Mouse (Mus musculus) bone marrow macrophage, adult 2 months (primary cell): ENCODE measurements around the gene Krtdap. TPM values are rescaled to one million over a fixed set of nuclear protein-coding genes. Genes with fewer than 3 reads are reported as not detected.

Experiments
- H3K27ac ChIP-seq: 2 replicates; pipeline ENCODE4 v1.5.1; 2012; ENCODE audit warnings: low read depth, low read length; ENCODE audit not compliant: insufficient read depth
- H3K4me1 ChIP-seq: 2 replicates; pipeline ENCODE4 v1.6.1; 2012; ENCODE audit warnings: low read length; ENCODE audit not compliant: control insufficient read depth, insufficient read depth
- H3K4me3 ChIP-seq: 2 replicates; pipeline ENCODE4 v1.5.1; 2012; ENCODE audit warnings: mild to moderate bottlenecking, low read length, moderate library complexity; ENCODE audit not compliant: insufficient read depth
- CTCF ChIP-seq: IDR thresholded peaks from 2 replicates; pipeline ENCODE4 v1.5.1; 2012; ENCODE audit warnings: low read depth, mild to moderate bottlenecking, low read length, moderate library complexity
- POLR2A ChIP-seq: IDR thresholded peaks from 2 replicates; pipeline ENCODE4 v1.6.1; 2012; ENCODE audit warnings: mild to moderate bottlenecking, low read depth, low read length, borderline replicate concordance
- polyA plus RNA-seq: library from polyadenylated mRNA; stranded (reverse); fragments of >200 nt; gene quantifications from 2 replicates; pipeline ENCODE4 v1.2.4, GENCODE M21; 2012; ENCODE audit not compliant: missing spikeins, insufficient read depth, insufficient read length

Gene Krtdap
- polyA plus RNA-seq, 1 experiment, result not detected

DNA sequence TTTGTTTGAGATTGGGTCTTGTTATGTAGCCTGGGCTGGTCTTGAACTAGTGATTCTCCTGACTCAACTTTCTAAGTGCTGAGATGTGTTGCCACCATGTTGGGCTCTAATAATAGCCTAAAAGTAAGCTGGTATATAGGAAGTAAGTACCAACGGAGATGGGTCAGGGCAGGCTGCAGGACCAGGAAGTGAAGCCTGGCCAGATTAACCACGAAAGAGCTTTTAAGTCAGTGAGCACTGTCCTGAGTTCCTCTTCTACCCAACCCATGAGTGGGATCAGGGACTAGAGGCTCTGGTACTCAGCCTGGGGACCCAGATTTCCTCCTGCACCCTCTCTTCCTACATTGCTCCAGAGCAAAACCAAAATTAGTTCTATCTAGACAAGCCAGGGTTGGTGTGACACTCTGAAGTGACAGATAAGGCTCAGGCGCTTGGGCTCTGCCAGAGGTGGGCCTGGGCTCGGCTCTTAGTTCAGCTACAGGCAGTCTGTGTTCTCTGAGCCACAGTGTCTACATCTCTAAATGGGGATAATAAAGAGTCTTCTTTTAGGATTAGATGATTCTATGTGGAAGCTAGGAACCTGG is 25.8 kb upstream of the Krtdap start:
- TF ChIP-seq POLR2A (no peak), CTCF (no peak)
- no peak overlapping the region for H3K4me3 ChIP-seq
- peaks cover 20% of the 10 kb centered on the region for H3K4me1 ChIP-seq
- peak overlapping the region; percentile 59 for H3K27ac ChIP-seq

DNA sequence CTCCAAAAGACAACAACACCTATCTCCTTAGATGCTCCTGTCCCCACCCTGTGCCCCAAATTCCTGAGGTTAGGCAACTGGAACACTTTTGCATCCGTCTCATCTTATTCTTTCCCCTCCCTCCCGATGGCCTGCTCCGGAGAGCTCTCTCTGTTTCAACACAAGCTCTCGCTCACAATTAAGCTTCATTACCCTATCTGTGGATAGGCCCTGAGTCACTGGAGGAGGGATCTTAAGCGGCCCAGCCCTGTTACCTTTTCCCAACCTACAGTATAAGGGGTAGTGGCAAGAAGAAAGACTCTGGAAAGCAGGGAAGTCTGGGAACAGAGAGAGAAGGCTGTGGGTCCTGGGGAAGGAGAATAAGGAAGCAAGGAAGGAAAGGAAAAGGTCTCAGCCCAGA is 24.2 kb upstream of the Krtdap start, which contains the start of gene Dmkn:
Dmkn (plus strand) TSS at position 301 of the 400 bp plus-strand sequence.
- TF ChIP-seq POLR2A, result no peak
- no peak for TF ChIP-seq CTCF
- Histone ChIP-seq H3K27ac (no peak within 1 kb of the TSS), H3K4me3 (no peak within 1 kb of the TSS), H3K4me1 (peaks cover 20% of the 10 kb centered on the region)

DNA sequence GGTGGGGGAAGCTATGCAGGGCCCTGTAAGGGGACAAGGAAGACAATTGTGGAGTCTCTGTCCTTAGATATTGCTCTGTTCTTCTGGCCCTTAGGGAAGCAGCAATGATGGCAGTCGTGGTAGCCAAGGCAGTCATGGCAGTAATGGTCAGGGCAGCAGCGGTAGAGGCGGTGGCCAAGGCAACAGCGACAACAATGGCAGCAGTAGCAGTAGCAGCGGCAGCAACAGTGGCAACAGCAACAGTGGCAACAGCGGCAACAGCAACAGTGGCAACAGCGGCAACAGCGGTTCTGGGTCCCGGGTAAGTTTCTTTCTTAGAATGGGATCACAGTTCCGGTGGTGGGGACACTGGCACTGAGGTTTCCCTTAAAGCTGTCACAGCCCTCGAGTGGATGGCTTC is 22.5 kb upstream of the Krtdap start:
- no peak overlapping the region for H3K27ac ChIP-seq
- H3K4me1 ChIP-seq, result peaks cover 15% of the 10 kb centered on the region
- H3K4me3 ChIP-seq, result no peak overlapping the region
- TF ChIP-seq POLR2A (no peak), CTCF (no peak)

DNA sequence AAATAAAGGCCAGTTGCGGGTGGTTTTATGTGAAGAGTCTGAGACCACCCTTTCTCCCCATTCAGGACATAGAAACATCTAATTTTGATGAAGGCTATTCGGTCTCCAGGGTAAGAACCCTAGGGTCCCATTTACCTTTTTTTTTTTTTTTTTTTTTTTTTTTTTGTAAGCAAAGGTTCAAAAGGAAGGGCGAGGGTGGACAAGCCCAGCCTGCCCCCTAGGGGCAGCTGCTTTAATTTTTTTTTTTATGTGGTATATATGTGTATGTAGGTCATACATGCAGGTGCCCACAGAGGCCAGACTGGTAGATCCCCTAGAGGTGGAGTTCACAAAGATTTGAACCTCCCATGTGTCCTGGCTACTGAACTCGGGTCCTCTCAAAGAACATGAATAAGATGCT is 21.3 kb upstream of the Krtdap start:
- Histone ChIP-seq H3K27ac (no peak overlapping the region), H3K4me3 (no peak overlapping the region), H3K4me1 (peaks cover 5% of the 10 kb centered on the region)
- TF ChIP-seq CTCF (0 out of 2 replicates have a peak, but pooled peaks have one; percentile 19), POLR2A (no peak)

DNA sequence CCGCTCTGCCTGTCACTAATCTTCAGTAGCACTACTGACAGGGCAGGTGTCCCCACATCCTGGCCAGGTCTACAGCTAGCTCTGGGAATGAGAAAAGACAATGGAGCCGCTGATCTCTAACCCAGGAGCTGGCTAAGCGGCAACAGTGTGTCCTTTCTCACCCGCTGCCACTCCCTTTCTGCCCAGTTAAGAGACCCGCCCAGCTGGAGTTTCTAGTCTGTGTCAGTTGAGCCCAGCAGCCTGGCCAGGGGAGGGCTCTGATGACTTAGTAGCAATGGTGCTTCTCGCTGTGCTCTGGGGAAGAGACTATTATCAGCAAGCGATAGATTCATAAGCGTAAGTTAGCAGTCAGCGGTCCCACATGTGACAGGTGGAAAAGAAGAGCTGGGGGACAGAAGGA is 18.5 kb upstream of the Krtdap start:
- H3K27ac ChIP-seq, result no peak overlapping the region
- no peaks in the 10 kb centered on the region for H3K4me1 ChIP-seq
- TF ChIP-seq POLR2A (no peak), CTCF (no peak)
- H3K4me3 ChIP-seq, result no peak overlapping the region

DNA sequence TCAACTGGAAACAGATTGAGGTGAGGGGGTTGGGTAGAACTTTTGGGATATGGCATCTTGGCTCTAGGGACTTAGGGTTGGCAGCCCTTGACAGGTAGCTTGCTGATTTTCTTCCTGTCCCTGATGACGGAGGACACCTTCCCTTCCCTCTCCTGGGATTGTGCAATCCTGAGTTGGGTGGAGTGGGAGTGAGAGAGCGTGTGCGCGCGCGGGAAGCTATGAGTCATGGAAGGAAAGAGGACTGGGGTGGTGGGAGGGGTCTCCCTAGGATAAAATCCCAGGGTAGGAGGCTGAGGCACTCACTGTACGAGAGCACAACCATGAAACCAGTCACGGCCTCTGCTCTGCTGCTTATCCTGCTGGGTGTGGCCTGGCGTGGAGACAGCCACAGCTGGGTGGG is 11.6 kb upstream of the Krtdap start:
- no peak for TF ChIP-seq POLR2A
- no peak for TF ChIP-seq CTCF
- no peak overlapping the region for H3K4me3 ChIP-seq
- no peak overlapping the region for H3K27ac ChIP-seq
- H3K4me1 ChIP-seq, result no peaks in the 10 kb centered on the region; the same call in 1 of the 2 replicates

DNA sequence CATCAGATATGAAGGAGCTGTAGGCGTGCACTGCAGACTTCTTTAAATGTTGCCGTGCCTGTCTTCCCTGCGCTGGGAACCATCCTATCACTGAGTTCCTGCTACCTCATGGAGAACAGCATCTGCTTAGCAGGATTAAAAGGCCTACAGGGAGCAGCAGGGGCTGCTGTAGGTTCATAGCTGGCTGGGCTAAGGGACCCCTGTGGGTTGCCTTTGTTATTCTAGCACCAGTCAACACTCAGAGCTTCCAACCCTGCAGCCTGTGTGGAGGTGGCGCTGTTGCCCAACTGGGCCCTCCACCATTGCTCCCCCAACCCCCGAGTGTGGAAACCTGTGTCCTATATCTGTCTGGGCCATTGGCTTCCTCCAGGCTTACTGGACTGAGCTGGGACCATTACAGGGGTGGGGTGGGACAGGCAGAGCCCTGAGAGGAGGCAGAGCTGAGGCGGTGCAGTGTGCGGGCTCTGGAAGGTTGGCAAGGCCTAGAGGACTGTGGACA is 10.6 kb upstream of the Krtdap start:
- H3K4me3 ChIP-seq, result no peak overlapping the region
- no peaks in the 10 kb centered on the region; the same call in 1 of the 2 replicates for H3K4me1 ChIP-seq
- TF ChIP-seq POLR2A (no peak), CTCF (no peak)
- no peak overlapping the region for H3K27ac ChIP-seq

DNA sequence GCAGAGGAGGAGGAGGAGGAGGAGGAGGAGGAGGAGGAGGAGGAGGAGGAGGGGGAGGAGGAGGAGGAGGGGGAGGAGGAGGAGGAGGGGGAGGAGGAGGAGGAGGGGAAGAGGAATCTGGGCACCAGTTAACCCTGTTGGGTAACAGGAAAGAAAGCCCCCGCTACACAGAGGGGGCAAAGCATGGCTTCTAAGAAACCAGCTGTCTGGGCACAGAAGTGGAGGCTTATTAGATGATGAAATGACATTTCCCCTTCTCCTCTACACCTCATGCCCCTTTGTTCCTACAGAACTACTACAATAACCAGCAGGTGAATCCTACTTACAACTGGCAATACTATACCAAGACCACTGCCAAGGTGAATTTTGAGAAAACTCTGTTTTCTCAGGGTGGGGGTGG is 9.8 kb upstream of the Krtdap start:
- TF ChIP-seq CTCF, result no peak
- no peak overlapping the region for H3K27ac ChIP-seq
- no peaks in the 10 kb centered on the region; the same call in 1 of the 2 replicates for H3K4me1 ChIP-seq
- H3K4me3 ChIP-seq, result no peak overlapping the region

DNA sequence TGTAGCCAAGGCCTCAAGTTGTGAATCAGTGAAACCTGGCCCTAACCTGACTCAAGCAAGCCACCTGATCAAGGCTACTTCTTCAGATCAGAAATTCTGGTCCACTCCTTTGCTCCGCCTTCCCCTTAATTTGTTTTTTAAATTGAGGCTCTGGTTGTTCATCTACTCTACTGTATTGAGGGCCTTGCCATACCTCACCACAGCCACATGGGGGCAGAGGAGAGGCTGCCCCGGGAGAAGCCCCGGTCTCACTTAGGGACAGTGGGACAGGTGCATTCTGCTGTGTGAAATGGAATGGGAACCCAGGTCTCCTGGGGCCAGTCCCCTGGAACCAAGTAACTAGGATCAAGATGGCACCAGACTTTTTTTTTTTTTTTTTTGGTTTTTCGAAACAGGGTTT is 5.9 kb upstream of the Krtdap start:
- no peak for TF ChIP-seq POLR2A
- TF ChIP-seq CTCF, result peak; percentile 57; the same call in 1 of the 2 replicates
- no peak overlapping the region for H3K4me3 ChIP-seq
- H3K4me1 ChIP-seq, result no peaks in the 10 kb centered on the region
- H3K27ac ChIP-seq, result no peak overlapping the region

DNA sequence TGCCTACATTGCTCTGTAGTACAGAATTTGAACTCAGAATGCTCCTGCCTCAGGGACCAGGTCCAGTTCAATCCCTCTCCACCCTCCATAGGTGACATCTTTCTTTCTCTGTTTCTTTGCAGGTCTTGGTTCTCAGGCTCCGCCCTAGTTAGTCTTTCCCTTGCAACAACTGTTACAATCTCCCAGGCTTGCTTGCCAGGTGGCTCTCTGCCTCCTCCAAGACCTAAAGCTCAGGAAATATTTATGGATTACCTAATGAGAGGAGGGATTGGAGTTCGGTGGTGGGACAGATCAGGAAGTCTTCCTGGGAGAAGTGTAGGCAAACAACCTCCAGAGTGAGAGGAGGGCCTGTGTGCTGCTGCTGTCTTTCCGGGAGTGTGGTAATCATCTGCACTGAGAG is 5.0 kb upstream of the Krtdap start:
- TF ChIP-seq CTCF (no peak), POLR2A (no peak)

More for the DNA sequence above, 5.0 kb upstream of the Krtdap start:
- no peak overlapping the region for H3K27ac ChIP-seq
- no peak overlapping the region for H3K4me3 ChIP-seq
- no peaks in the 10 kb centered on the region for H3K4me1 ChIP-seq
